Comparison of ENCODE assay signal across 17 mouse cellular contexts in the genomic region with DNA sequence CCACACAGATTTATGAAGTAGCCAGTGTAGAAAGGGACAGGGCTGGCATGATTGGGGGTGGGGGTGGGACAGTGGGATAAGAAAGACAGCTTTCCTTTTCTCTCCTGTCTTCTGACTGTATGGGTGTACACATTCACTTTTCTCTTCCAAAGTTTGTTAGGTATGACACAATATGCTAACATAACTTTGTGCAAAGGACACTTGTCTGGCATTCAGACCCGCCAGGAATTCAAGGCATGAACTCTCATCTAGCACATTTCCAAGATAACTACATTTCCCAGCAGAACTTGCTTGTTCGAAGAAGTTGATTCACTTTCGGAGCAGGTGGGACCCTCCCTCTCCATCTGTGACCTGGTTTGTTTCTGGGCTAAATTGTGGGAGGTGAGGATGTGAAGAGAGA.
DNase-seq lines count a peak whose midpoint lies in the region; ATAC-seq and TF ChIP-seq lines count a peak whose summit lies in the region.
"Had no signal": no experiment of that assay in that cellular context is flagged by ENCODE, and none has a peak within 500 bp of the region (broad histone marks: within the 10 kb centered on the region; RNA-seq: fewer than 3 reads in every experiment).

No protein-coding gene starts in this region.

- H3K27ac ChIP-seq in heart, embryonic 16.5 days (ENCODE audit: low read length), result no peak overlapping the region; the same call in 1 of the 2 replicates
- H3K27ac ChIP-seq in lung, embryonic 14.5 days (ENCODE audit: low read depth), result no peak overlapping the region
- H3K27ac ChIP-seq in lung, postnatal 0 days (ENCODE audit: low read length), result no peak overlapping the region
- no peak overlapping the region for H3K27ac ChIP-seq in hindbrain, embryonic 16.5 days (ENCODE audit: low read depth, low read length)
- H3K27ac ChIP-seq: embryonic facial prominence, embryonic 12.5 days; forebrain, embryonic 15.5 days; heart, adult 2 months; hindbrain, embryonic 13.5 days had no signal

- no peak for TF ChIP-seq CTCF in lung, embryonic 14.5 days (IDR thresholded peaks at IDR 0.05; ENCODE audit: low read depth)
- no peak for TF ChIP-seq CTCF in lung, postnatal 0 days (IDR thresholded peaks at IDR 0.05)

- 38% methylated on average over 3 of the region's 3 CpGs for WGBS in heart, embryonic 16.5 days
- 36% methylated on average over 3 of the region's 3 CpGs for WGBS in lung, embryonic 14.5 days
- 45% methylated on average over 3 of the region's 3 CpGs for WGBS in lung, postnatal 0 days
- WGBS in hindbrain, embryonic 16.5 days, result 82% methylated on average over 3 of the region's 3 CpGs

- peak; percentile 90 for TF ChIP-seq EP300 in lung, postnatal 0 days (IDR thresholded peaks at IDR 0.05)

- no peaks in the 10 kb centered on the region for H3K36me3 ChIP-seq in heart, embryonic 16.5 days (ENCODE audit: control insufficient read depth, insufficient read depth)
- H3K36me3 ChIP-seq in lung, embryonic 14.5 days (ENCODE audit: insufficient read depth), result no peaks in the 10 kb centered on the region
- no peaks in the 10 kb centered on the region for H3K36me3 ChIP-seq in lung, postnatal 0 days (ENCODE audit: insufficient read depth, low read length)
- no peaks in the 10 kb centered on the region for H3K36me3 ChIP-seq in hindbrain, embryonic 16.5 days (ENCODE audit: control insufficient read depth, insufficient read depth, low read length)
- H3K36me3 ChIP-seq: embryonic facial prominence, embryonic 12.5 days; forebrain, embryonic 15.5 days; heart, embryonic 12.5 days; hindbrain, embryonic 13.5 days had no signal

- H3K4me2 ChIP-seq in heart, embryonic 16.5 days (ENCODE audit: low read depth, low read length), result peak overlapping the region; percentile 6; the same call in 1 of the 2 replicates
- no peak overlapping the region for H3K4me2 ChIP-seq in lung, embryonic 14.5 days
- no peak overlapping the region for H3K4me2 ChIP-seq in lung, postnatal 0 days (replicated peaks; ENCODE audit: low read depth, low read length)
- H3K4me2 ChIP-seq in hindbrain, embryonic 16.5 days (ENCODE audit: low read length), result no peak overlapping the region
- H3K4me2 ChIP-seq: embryonic facial prominence, embryonic 12.5 days; forebrain, embryonic 15.5 days; heart, embryonic 12.5 days; hindbrain, embryonic 13.5 days had no signal

- no peaks in the 10 kb centered on the region for H3K27me3 ChIP-seq in heart, embryonic 16.5 days (ENCODE audit: control insufficient read depth, insufficient read depth, low read length)
- no peaks in the 10 kb centered on the region for H3K27me3 ChIP-seq in lung, embryonic 14.5 days (ENCODE audit: insufficient read depth, low read length)
- no peaks in the 10 kb centered on the region for H3K27me3 ChIP-seq in lung, postnatal 0 days (replicated peaks; ENCODE audit: insufficient read depth, low read length)
- H3K27me3 ChIP-seq in hindbrain, embryonic 16.5 days (replicated peaks; ENCODE audit: control insufficient read depth, insufficient read depth, low read length), result no peaks in the 10 kb centered on the region
- H3K27me3 ChIP-seq: embryonic facial prominence, embryonic 12.5 days; forebrain, embryonic 15.5 days had no signal

- DNase-seq in heart, postnatal 4 days, result no peak
- peak; percentile 42 for DNase-seq in lung, embryonic 14.5 days
- DNase-seq in lung, postnatal 0 days (ENCODE audit: low spot score), result peak; percentile 70
- DNase-seq in lung, postnatal 36 days, result peak; percentile 54
- DNase-seq in left cerebral cortex, adult 9 months (ENCODE audit: low spot score in 2 of 2), result no peak
- DNase-seq: adrenal gland, adult 8-10 months; cerebellum, adult 11-12 months; cerebellum, adult 9-10 months; cerebellum, postnatal 25 days; gastrocnemius, postnatal 14 days; heart, adult 2 months had no signal

- no peak overlapping the region for H3K4me3 ChIP-seq in heart, embryonic 16.5 days (ENCODE audit: low read length)
- H3K4me3 ChIP-seq in lung, embryonic 14.5 days (ENCODE audit: low read depth, low read length), result no peak overlapping the region
- H3K4me3 ChIP-seq in lung, postnatal 0 days (ENCODE audit: low read depth, low read length), result no peak overlapping the region
- H3K4me3 ChIP-seq in hindbrain, embryonic 16.5 days (ENCODE audit: low read length), result no peak overlapping the region
- H3K4me3 ChIP-seq: embryonic facial prominence, embryonic 12.5 days; forebrain, embryonic 15.5 days; heart, adult 2 months; heart, embryonic 12.5 days; hindbrain, embryonic 13.5 days had no signal

- ATAC-seq in heart, embryonic 16.5 days (replicated peaks; ENCODE audit: extremely low read depth, insufficient read depth, low FRiP score), result no peak
- no peak; the same call in 1 of the 2 replicates for ATAC-seq in lung, embryonic 14.5 days (ENCODE audit: insufficient read depth)
- ATAC-seq in lung, postnatal 0 days, result peak; percentile 66
- no peak for ATAC-seq in hindbrain, embryonic 16.5 days
- ATAC-seq: forebrain, embryonic 15.5 days had no signal

- H3K9ac ChIP-seq in heart, embryonic 16.5 days (ENCODE audit: low read length), result 0 out of 2 replicates have a peak overlapping the region, but pooled peaks have one; percentile 0
- no peak overlapping the region for H3K9ac ChIP-seq in lung, embryonic 14.5 days
- H3K9ac ChIP-seq in lung, postnatal 0 days (replicated peaks; ENCODE audit: low read depth), result no peak overlapping the region
- no peak overlapping the region for H3K9ac ChIP-seq in hindbrain, embryonic 16.5 days (ENCODE audit: low read depth, low read length)
- H3K9ac ChIP-seq: embryonic facial prominence, embryonic 12.5 days; forebrain, embryonic 15.5 days; heart, embryonic 12.5 days; hindbrain, embryonic 13.5 days had no signal

- H3K9me3 ChIP-seq in heart, embryonic 16.5 days (replicated peaks; ENCODE audit: control insufficient read depth, low read length), result no peaks in the 10 kb centered on the region
- no peaks in the 10 kb centered on the region for H3K9me3 ChIP-seq in lung, embryonic 14.5 days (ENCODE audit: low read depth, low read length)
- no peaks in the 10 kb centered on the region for H3K9me3 ChIP-seq in lung, postnatal 0 days (ENCODE audit: low read length)
- no peaks in the 10 kb centered on the region for H3K9me3 ChIP-seq in hindbrain, embryonic 16.5 days (ENCODE audit: control insufficient read depth, low read length)
- H3K9me3 ChIP-seq: embryonic facial prominence, embryonic 12.5 days; forebrain, embryonic 15.5 days; heart, embryonic 12.5 days; hindbrain, embryonic 13.5 days had no signal

- peaks cover 10% of the 10 kb centered on the region for H3K4me1 ChIP-seq in heart, embryonic 16.5 days (ENCODE audit: control insufficient read depth, insufficient read depth, low read length)
- H3K4me1 ChIP-seq in lung, embryonic 14.5 days (ENCODE audit: insufficient read depth), result no peaks in the 10 kb centered on the region; the same call in 1 of the 2 replicates
- peaks cover 11% of the 10 kb centered on the region; the same call in 1 of the 2 replicates for H3K4me1 ChIP-seq in lung, postnatal 0 days (ENCODE audit: insufficient read depth, low read depth, low read length)
- H3K4me1 ChIP-seq in hindbrain, embryonic 16.5 days (ENCODE audit: control insufficient read depth, insufficient read depth, low read depth, low read length), result no peaks in the 10 kb centered on the region; the same call in 1 of the 2 replicates
- H3K4me1 ChIP-seq: embryonic facial prominence, embryonic 12.5 days had no signal

Comparison
In these comparisons a context has a peak if more than half of its experiments do, and no peak if none do; other contexts are left out.
1. DNase-seq: peak in lung, embryonic 14.5 days (single experiment), lung, postnatal 0 days (single experiment) and lung, postnatal 36 days (single experiment); none in heart, postnatal 4 days (single experiment) and left cerebral cortex, adult 9 months (0 of 2).